Comparison of ENCODE assay signal across 11 mouse cellular contexts in genomic region chr6:114930646-114931045, GRCm38 (mm10). TPM values are rescaled to one million over a fixed set of nuclear protein-coding genes. Genes with fewer than 3 reads are reported as not detected.
DNase-seq lines count a peak whose midpoint lies in the region; ATAC-seq and TF ChIP-seq lines count a peak whose summit lies in the region.
"Had no signal": no experiment of that assay in that cellular context is flagged by ENCODE, and none has a peak within 500 bp of the region (broad histone marks: within the 10 kb centered on the region; RNA-seq: fewer than 3 reads in every experiment).

No protein-coding gene starts in this region.

- peaks cover 21% of the 10 kb centered on the region for H3K4me1 ChIP-seq in heart, embryonic 15.5 days (replicated peaks)
- peaks cover 29% of the 10 kb centered on the region for H3K4me1 ChIP-seq in neural tube, embryonic 13.5 days (replicated peaks)
- H3K4me1 ChIP-seq in intestine, embryonic 16.5 days (ENCODE audit: control insufficient read depth, insufficient read depth, low read length), result peaks cover 27% of the 10 kb centered on the region; the same call in 1 of the 2 replicates
- H3K4me1 ChIP-seq in olfactory bulb, adult 2 months (ENCODE audit: control insufficient read depth, insufficient read depth, low read length), result peaks cover 28% of the 10 kb centered on the region

- no peak for ATAC-seq in heart, embryonic 15.5 days (replicated peaks; ENCODE audit: insufficient number of reproducible peaks, insufficient read depth, low FRiP score, low read depth)
- ATAC-seq in neural tube, embryonic 13.5 days (ENCODE audit: low read depth), result no peak
- ATAC-seq in intestine, embryonic 16.5 days, result no peak

- TF ChIP-seq CTCF in olfactory bulb, adult 2 months (IDR thresholded peaks at IDR 0.05; ENCODE audit: insufficient read depth, low read depth, low read length), result no peak

- no peak overlapping the region for H3K27ac ChIP-seq in heart, embryonic 15.5 days
- H3K27ac ChIP-seq in neural tube, embryonic 13.5 days (replicated peaks), result no peak overlapping the region
- peak overlapping the region; percentile 79 for H3K27ac ChIP-seq in intestine, embryonic 16.5 days (ENCODE audit: low read length)
- peak overlapping the region; percentile 66 for H3K27ac ChIP-seq in olfactory bulb, adult 2 months (ENCODE audit: insufficient read depth, low read depth, low read length)
- H3K27ac ChIP-seq: embryonic facial prominence, embryonic 12.5 days; forebrain, embryonic 13.5 days; hindbrain, embryonic 10.5 days had no signal

- H3K9me3 ChIP-seq in heart, embryonic 15.5 days (replicated peaks), result peaks cover 4% of the 10 kb centered on the region; the same call in 1 of the 2 replicates
- no peaks in the 10 kb centered on the region for H3K9me3 ChIP-seq in neural tube, embryonic 13.5 days
- 0 out of 2 replicates have a peak, but pooled peaks cover 6% of the 10 kb centered on the region for H3K9me3 ChIP-seq in intestine, embryonic 16.5 days (ENCODE audit: control insufficient read depth, low read length)
- H3K9me3 ChIP-seq: forebrain, embryonic 13.5 days had no signal

- peak overlapping the region; percentile 49; the same call in 1 of the 2 replicates for H3K4me2 ChIP-seq in heart, embryonic 15.5 days
- peak overlapping the region; percentile 39; the same call in 1 of the 2 replicates for H3K4me2 ChIP-seq in neural tube, embryonic 13.5 days
- peak overlapping the region; percentile 11; the same call in 1 of the 2 replicates for H3K4me2 ChIP-seq in intestine, embryonic 16.5 days (ENCODE audit: low read depth, low read length)
- H3K4me2 ChIP-seq: embryonic facial prominence, embryonic 12.5 days had no signal

- no peak for DNase-seq in heart, postnatal 4 days
- DNase-seq in neural tube, embryonic 10.5 days (ENCODE audit: extremely low spot score, low spot score), result no peak
- DNase-seq in yolk sac, embryonic 10.5 days (ENCODE audit: low spot score), result no peak
- no peak for DNase-seq in cerebellum, adult 9-10 months

- H3K27me3 ChIP-seq in heart, embryonic 15.5 days, result no peaks in the 10 kb centered on the region
- no peaks in the 10 kb centered on the region; the same call in 1 of the 2 replicates for H3K27me3 ChIP-seq in neural tube, embryonic 13.5 days
- H3K27me3 ChIP-seq in intestine, embryonic 16.5 days (replicated peaks; ENCODE audit: control insufficient read depth, insufficient read depth, low read length), result no peaks in the 10 kb centered on the region
- H3K27me3 ChIP-seq: embryonic facial prominence, embryonic 12.5 days; forebrain, embryonic 13.5 days had no signal

- no peak for TF ChIP-seq POLR2A in olfactory bulb, adult 2 months (IDR thresholded peaks at IDR 0.05; ENCODE audit: insufficient read depth, low read depth, low read length)

- no peak overlapping the region for H3K9ac ChIP-seq in heart, embryonic 15.5 days
- H3K9ac ChIP-seq in neural tube, embryonic 13.5 days, result no peak overlapping the region
- H3K9ac ChIP-seq in intestine, embryonic 16.5 days (ENCODE audit: low read depth, low read length), result peak overlapping the region; percentile 16; the same call in 1 of the 2 replicates
- H3K9ac ChIP-seq: embryonic facial prominence, embryonic 12.5 days had no signal

- WGBS in heart, embryonic 15.5 days, result 78% methylated on average over 8 of the region's 8 CpGs
- 85% methylated on average over 8 of the region's 8 CpGs for WGBS in neural tube, embryonic 13.5 days
- 80% methylated on average over 8 of the region's 8 CpGs for WGBS in intestine, embryonic 16.5 days
- WGBS in olfactory bulb, adult 2 months, result 81% methylated on average over 8 of the region's 8 CpGs

- H3K36me3 ChIP-seq in heart, embryonic 15.5 days, result no peaks in the 10 kb centered on the region
- H3K36me3 ChIP-seq in neural tube, embryonic 13.5 days, result no peaks in the 10 kb centered on the region
- H3K36me3 ChIP-seq in intestine, embryonic 16.5 days (ENCODE audit: control insufficient read depth, insufficient read depth, low read length), result peaks cover 6% of the 10 kb centered on the region; the same call in 1 of the 2 replicates
- H3K36me3 ChIP-seq: embryonic facial prominence, embryonic 12.5 days; hindbrain, embryonic 10.5 days had no signal

- H3K4me3 ChIP-seq in heart, embryonic 15.5 days, result no peak overlapping the region
- no peak overlapping the region for H3K4me3 ChIP-seq in neural tube, embryonic 13.5 days
- H3K4me3 ChIP-seq in intestine, embryonic 16.5 days (ENCODE audit: low read length), result no peak overlapping the region
- no peak overlapping the region for H3K4me3 ChIP-seq in olfactory bulb, adult 2 months (ENCODE audit: insufficient read depth, low read depth, low read length)
- H3K4me3 ChIP-seq: embryonic facial prominence, embryonic 12.5 days; forebrain, embryonic 13.5 days; hindbrain, embryonic 10.5 days had no signal

RNA-seq across cellular contexts. Expression of gene Vgll4, which starts 39.1 kb away (rescaled TPM):
- polyA plus RNA-seq in heart, embryonic 15.5 days (2015; fragmentation: Nextera tagmentation; extraction: Ambion mirVana), result 65.4 and 69.6 TPM in 2 replicates
- 10 to 100 TPM; 37.4 to 40.4 TPM for total RNA-seq in heart, postnatal 4 days (2021)
- polyA plus RNA-seq in neural tube, embryonic 13.5 days (2015; fragmentation: Nextera tagmentation; extraction: Ambion mirVana), result 60.6 and 65.2 TPM in 2 replicates
- 66.1 and 75.7 TPM in 2 replicates for polyA plus RNA-seq in intestine, embryonic 16.5 days (2015; fragmentation: Nextera tagmentation; extraction: Ambion mirVana)
- polyA plus RNA-seq in olfactory bulb, adult 2 months (2012; ENCODE audit: insufficient read depth, insufficient read length, low replicate concordance, missing spikeins), result not detected in 2 replicates

Comparison
In these comparisons a context has a peak if more than half of its experiments do, and no peak if none do; other contexts are left out.
1. H3K27ac ChIP-seq: peak in intestine, embryonic 16.5 days (single experiment) and olfactory bulb, adult 2 months (single experiment); none in heart, embryonic 15.5 days (single experiment) and neural tube, embryonic 13.5 days (single experiment).
2. Peak in every context shown above with its lines, with median percentiles within 50 percentile points of each other: H3K4me2 ChIP-seq.